Mouse (Mus musculus): ENCODE results near the gene Ripply3. TPM values are rescaled to one million over a fixed set of nuclear protein-coding genes. Genes with fewer than 3 reads are reported as not detected.

The Ripply3 gene
- polyA plus RNA-seq, 1 experiment from 2014 or later: 1.1 TPM

- WGBS: 77% methylated on average over 7 of the region's 7 CpGs
- H3K4me2 ChIP-seq: no peak overlapping the region
- H3K9ac ChIP-seq: no peak overlapping the region
- H3K4me1 ChIP-seq (replicated peaks): peaks cover 10% of the 10 kb centered on the region
- H3K27me3 ChIP-seq: no peaks in the 10 kb centered on the region
- no peak overlapping the region for H3K27ac ChIP-seq (replicated peaks)
- ATAC-seq (ENCODE audit: low FRiP score, low read depth): no peak
- H3K4me3 ChIP-seq: no peak overlapping the region
- H3K9me3 ChIP-seq: no peaks in the 10 kb centered on the region
- H3K36me3 ChIP-seq: no peaks in the 10 kb centered on the region
These were observed 19.0 kb downstream of the Ripply3 start for GRCm38 (mm10) chr16:94347080-94347731.

DNA sequence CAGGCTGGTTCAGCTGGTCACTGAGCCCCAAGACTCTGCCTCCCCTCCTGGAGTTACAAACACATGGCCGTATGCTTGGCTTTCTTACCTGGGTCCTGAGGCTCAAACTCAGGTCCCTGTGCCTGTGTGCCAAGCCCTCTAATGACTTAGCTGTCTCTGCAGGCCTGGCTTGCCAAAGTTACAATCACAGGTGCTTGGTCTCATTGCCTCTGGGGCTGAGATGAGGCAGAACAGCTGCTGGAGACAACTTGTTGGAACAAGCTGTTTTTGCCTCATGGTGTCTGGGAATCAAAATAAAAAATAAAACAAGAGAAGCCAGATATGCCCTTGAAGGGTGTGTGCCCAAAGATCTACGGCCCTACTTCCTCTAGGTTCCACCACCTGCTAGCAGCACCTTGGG is 20.6 kb downstream of the Ripply3 start:
- H3K9me3 ChIP-seq: no peaks in the 10 kb centered on the region
- H3K4me3 ChIP-seq: no peak overlapping the region
- no peak overlapping the region for H3K9ac ChIP-seq
- no peak for ATAC-seq (ENCODE audit: low FRiP score, low read depth)
- no peak overlapping the region for H3K4me2 ChIP-seq
- H3K36me3 ChIP-seq: no peaks in the 10 kb centered on the region
- no peaks in the 10 kb centered on the region for H3K27me3 ChIP-seq
- H3K4me1 ChIP-seq (replicated peaks): peaks cover 10% of the 10 kb centered on the region
- 82% methylated on average over 2 of the region's 2 CpGs for WGBS
- no peak overlapping the region for H3K27ac ChIP-seq (replicated peaks)

DNA sequence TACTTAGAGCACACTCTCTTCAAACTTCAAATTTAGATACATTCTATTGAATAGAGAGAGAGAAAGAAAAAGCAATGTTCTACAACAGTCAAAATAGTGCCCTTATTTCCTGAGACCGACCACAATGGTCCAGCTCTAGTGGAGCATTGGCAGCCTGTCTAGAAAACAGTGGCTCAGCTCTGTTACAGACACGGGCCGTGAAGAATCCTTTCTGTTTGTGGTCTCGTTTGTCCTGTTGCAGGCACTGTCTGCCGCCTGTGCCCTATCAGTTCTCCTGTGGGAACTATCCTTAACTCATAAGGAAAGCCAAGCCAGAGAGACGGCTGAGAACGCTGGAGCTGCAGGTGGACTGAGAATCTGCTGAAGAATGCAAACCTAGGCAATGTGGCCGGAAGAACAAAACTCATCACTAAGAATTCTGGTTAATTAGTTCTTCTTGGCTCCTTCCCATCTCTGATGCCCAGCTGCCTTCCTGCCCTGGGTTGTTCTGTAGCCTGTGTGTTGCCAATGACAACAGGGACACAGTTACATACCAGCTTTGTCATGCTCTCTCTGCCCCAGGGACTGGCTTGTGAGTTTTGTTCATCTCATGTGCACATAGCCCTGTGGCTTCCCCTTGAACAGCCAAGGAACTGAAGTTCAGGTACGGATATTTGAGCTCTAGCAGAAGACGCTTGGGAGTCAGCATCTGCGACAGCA is 21.5 kb downstream of the Ripply3 start:
- WGBS: 56% methylated on average over 11 of the region's 11 CpGs
- Histone ChIP-seq H3K4me3 (no peak overlapping the region), H3K27ac (replicated peaks) (0 out of 2 replicates have a peak overlapping the region, but pooled peaks have one; percentile 34), H3K27me3 (no peaks in the 10 kb centered on the region), H3K9me3 (no peaks in the 10 kb centered on the region), H3K36me3 (no peaks in the 10 kb centered on the region), H3K4me2 (peak overlapping the region; percentile 17), H3K9ac (no peak overlapping the region), H3K4me1 (replicated peaks) (peaks cover 10% of the 10 kb centered on the region)
- ATAC-seq (ENCODE audit: low FRiP score, low read depth): 0 out of 2 replicates have a peak, but pooled peaks have one; percentile 56

DNA sequence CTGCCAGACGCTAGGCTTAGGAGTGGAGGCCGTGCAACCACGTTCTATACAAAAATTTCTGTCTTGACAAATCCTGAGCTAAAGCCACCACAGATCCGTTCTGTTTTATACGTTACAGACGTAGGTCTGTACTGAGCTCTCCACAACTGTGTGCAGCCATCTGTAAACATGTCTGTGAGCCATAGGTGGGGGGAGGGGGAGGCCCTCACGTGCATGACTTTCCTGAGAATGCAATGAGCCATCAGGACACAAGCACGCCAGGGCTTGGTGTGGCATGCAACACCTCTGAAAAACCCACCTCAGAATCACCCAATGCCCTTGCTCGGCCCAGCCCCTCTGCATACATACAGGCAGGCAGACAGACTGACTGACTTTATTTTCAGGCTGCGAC is 22.1 kb downstream of the Ripply3 start:
- no peaks in the 10 kb centered on the region for H3K27me3 ChIP-seq
- no peak overlapping the region for H3K9ac ChIP-seq
- no peak overlapping the region for H3K27ac ChIP-seq (replicated peaks)
- H3K36me3 ChIP-seq: no peaks in the 10 kb centered on the region
- H3K9me3 ChIP-seq: no peaks in the 10 kb centered on the region
- ATAC-seq (ENCODE audit: low FRiP score, low read depth): 0 out of 2 replicates have a peak, but pooled peaks have one; percentile 34
- no peak overlapping the region for H3K4me2 ChIP-seq
- WGBS: 70% methylated on average over 10 of the region's 10 CpGs
- H3K4me1 ChIP-seq (replicated peaks): peaks cover 10% of the 10 kb centered on the region
- H3K4me3 ChIP-seq: no peak overlapping the region

GRCm38 (mm10) chr16:94354450-94354849 is 26.2 kb downstream of the Ripply3 start:
- Histone ChIP-seq H3K9me3 (no peaks in the 10 kb centered on the region), H3K4me1 (replicated peaks) (peaks cover 10% of the 10 kb centered on the region), H3K27ac (replicated peaks) (no peak overlapping the region), H3K4me3 (no peak overlapping the region), H3K36me3 (no peaks in the 10 kb centered on the region), H3K27me3 (no peaks in the 10 kb centered on the region), H3K4me2 (no peak overlapping the region), H3K9ac (no peak overlapping the region)
- ATAC-seq (ENCODE audit: low FRiP score, low read depth): peak; percentile 73; the same call in 1 of the 2 replicates
- 54% methylated on average over 9 of the region's 9 CpGs for WGBS

DNA sequence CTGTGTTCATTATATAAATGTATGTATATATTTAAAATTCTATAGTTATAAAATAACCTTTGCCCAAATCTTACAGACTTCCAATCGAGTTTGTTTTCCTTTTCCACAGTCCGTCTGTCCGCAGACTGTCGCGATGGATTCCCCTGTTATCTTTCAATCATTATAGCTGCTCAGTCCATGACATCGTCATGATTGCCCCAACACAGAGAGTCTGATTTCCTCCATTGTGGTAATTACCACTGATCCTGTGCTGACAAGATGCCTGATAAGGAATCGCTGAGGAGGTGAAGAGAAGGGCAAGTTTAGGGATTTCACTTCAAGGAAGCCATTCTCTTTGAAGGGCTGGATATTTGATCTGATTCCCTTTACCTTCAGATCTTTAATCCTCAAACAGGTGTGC is 27.8 kb downstream of the Ripply3 start:
- Histone ChIP-seq H3K27ac (replicated peaks) (no peak overlapping the region), H3K4me3 (no peak overlapping the region), H3K4me1 (replicated peaks) (no peaks in the 10 kb centered on the region), H3K9me3 (no peaks in the 10 kb centered on the region), H3K9ac (no peak overlapping the region), H3K27me3 (no peaks in the 10 kb centered on the region), H3K36me3 (no peaks in the 10 kb centered on the region), H3K4me2 (no peak overlapping the region)
- 78% methylated on average over 7 of the region's 7 CpGs for WGBS
- no peak for ATAC-seq (ENCODE audit: low FRiP score, low read depth)

GRCm38 (mm10) chr16:94356776-94357494 is 28.7 kb downstream of the Ripply3 start:
- Histone ChIP-seq H3K4me2 (no peak overlapping the region), H3K9ac (no peak overlapping the region), H3K4me1 (replicated peaks) (peaks cover 3% of the 10 kb centered on the region), H3K27me3 (no peaks in the 10 kb centered on the region), H3K4me3 (no peak overlapping the region), H3K27ac (replicated peaks) (no peak overlapping the region), H3K9me3 (no peaks in the 10 kb centered on the region), H3K36me3 (no peaks in the 10 kb centered on the region)
- ATAC-seq (ENCODE audit: low FRiP score, low read depth): no peak
- 81% methylated on average over 11 of the region's 11 CpGs for WGBS

- WGBS: 84% methylated on average over 3 of the region's 3 CpGs
- Histone ChIP-seq H3K9me3 (no peaks in the 10 kb centered on the region), H3K27me3 (no peaks in the 10 kb centered on the region), H3K9ac (no peak overlapping the region), H3K4me1 (replicated peaks) (peaks cover 9% of the 10 kb centered on the region), H3K27ac (replicated peaks) (no peak overlapping the region), H3K4me3 (no peak overlapping the region), H3K36me3 (no peaks in the 10 kb centered on the region), H3K4me2 (no peak overlapping the region)
- ATAC-seq (ENCODE audit: low FRiP score, low read depth): no peak
These were observed 29.9 kb downstream of the Ripply3 start for GRCm38 (mm10) chr16:94358091-94358490.

- Histone ChIP-seq H3K9me3 (no peaks in the 10 kb centered on the region), H3K27ac (replicated peaks) (no peak overlapping the region), H3K4me1 (replicated peaks) (peaks cover 9% of the 10 kb centered on the region), H3K36me3 (no peaks in the 10 kb centered on the region), H3K4me3 (no peak overlapping the region), H3K27me3 (no peaks in the 10 kb centered on the region), H3K4me2 (no peak overlapping the region), H3K9ac (no peak overlapping the region)
- no peak for ATAC-seq (ENCODE audit: low FRiP score, low read depth)
- WGBS: 87% methylated on average over 13 of the region's 13 CpGs
These were observed 32.5 kb downstream of the Ripply3 start for GRCm38 (mm10) chr16:94360578-94361350.

DNA sequence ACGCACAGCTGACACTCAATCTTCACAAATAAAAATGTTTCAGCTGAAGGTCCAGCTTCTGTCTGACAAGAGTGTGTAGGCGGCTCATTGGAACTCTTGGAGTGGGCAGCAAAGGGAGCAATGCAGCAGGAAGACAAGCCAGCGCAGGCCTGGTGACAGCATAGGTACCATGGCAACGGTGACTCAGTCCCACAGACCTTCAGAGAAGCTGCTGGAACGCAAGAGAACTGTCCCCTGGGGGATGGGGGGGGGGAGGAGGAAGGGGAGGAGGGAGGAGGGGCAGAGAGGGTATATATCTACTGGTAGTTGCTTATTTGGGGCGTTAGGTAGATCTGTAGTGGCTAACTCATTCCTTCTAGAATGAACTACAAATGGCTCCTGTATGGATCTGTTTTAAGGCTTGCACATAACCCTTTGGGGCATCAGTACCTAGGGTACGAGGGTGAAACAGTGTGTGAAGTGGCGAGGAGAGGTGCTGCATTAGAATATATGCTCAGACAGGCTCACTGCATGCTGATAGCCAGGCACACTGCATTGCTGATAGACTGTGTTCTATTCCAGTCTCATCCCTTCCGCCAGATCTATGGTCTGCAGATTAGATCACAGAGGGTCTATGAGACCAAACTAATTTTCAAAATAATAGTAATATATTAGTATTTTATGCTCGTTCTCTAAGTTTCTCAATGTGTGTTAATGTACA is 34.1 kb downstream of the Ripply3 start:
- 42% methylated on average over 10 of the region's 10 CpGs for WGBS
- Histone ChIP-seq H3K27me3 (no peaks in the 10 kb centered on the region), H3K27ac (replicated peaks) (0 out of 2 replicates have a peak overlapping the region, but pooled peaks have one; percentile 25), H3K9me3 (no peaks in the 10 kb centered on the region), H3K36me3 (no peaks in the 10 kb centered on the region), H3K4me1 (replicated peaks) (peaks cover 9% of the 10 kb centered on the region), H3K4me2 (no peak overlapping the region), H3K4me3 (no peak overlapping the region), H3K9ac (no peak overlapping the region)
- ATAC-seq (ENCODE audit: low FRiP score, low read depth): peak; percentile 87

- H3K4me1 ChIP-seq (replicated peaks): peaks cover 22% of the 10 kb centered on the region
- no peak overlapping the region for H3K4me2 ChIP-seq
- no peaks in the 10 kb centered on the region for H3K9me3 ChIP-seq
- 93% methylated on average over 4 of the region's 4 CpGs for WGBS
- no peak overlapping the region for H3K9ac ChIP-seq
- H3K27ac ChIP-seq (replicated peaks): no peak overlapping the region
- H3K27me3 ChIP-seq: no peaks in the 10 kb centered on the region
- ATAC-seq (ENCODE audit: low FRiP score, low read depth): no peak
- no peaks in the 10 kb centered on the region for H3K36me3 ChIP-seq
- H3K4me3 ChIP-seq: no peak overlapping the region
These were observed 35.6 kb downstream of the Ripply3 start for GRCm38 (mm10) chr16:94363814-94364213.

All from hindbrain, embryonic 15.5 days (tissue).